Mouse (Mus musculus) testis, adult 2 months (tissue): ENCODE measurements around the gene Ctnna2.

ENCODE experiments used
- CTCF ChIP-seq: fragments of 200-500 bp; IDR thresholded peaks from 2 replicates; pipeline ENCODE4 v1.5.1; 2012; ENCODE audit warnings: low read depth, mild to moderate bottlenecking, inconsistent platforms, low read length, moderate library complexity; ENCODE audit not compliant: control insufficient read depth, insufficient read depth, insufficient replicate concordance
- POLR2A ChIP-seq: fragments of 200-500 bp; IDR thresholded peaks from 2 replicates; pipeline ENCODE4 v1.6.1; 2012; ENCODE audit warnings: low read depth, mild to moderate bottlenecking, inconsistent platforms, low read length, moderate library complexity; ENCODE audit not compliant: control insufficient read depth

DNA sequence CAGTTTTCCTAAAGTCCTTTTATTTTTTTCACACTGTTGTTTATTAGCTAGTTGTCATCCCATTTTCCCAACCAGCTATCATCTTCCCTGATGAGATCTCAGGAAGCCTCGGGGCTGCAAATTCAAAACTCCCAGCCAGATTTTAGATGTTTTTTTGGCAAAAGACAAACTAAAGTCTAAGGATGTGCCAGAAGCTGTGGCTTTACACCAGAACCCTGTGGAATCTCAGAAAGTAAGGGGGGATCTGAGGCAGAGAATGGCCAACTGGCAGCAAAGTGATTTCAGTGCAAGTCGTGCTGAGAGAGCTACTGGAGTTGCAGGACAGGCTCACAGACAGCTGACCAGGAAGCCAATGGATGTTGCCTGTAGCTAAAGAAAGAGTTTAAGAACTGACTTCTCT, 451.9 kb downstream of the Ctnna2 start:
- TF ChIP-seq POLR2A (no peak), CTCF (no peak)
